Mouse (Mus musculus) bone marrow, adult 2 months (tissue): Measurements from ENCODE around the gene Mogs.

Source experiments
- CTCF ChIP-seq: fragments of 200-500 bp; IDR thresholded peaks from 2 replicates; pipeline ENCODE4 v1.5.1; 2011; ENCODE audit warnings: low read length, control low read depth; ENCODE audit not compliant: control insufficient read depth, insufficient read depth
- POLR2A ChIP-seq: fragments of 200-500 bp; IDR thresholded peaks from 2 replicates; pipeline ENCODE4 v1.6.1; 2011; ENCODE audit warnings: low read depth, mild to moderate bottlenecking, control low read depth, low read length, borderline replicate concordance; ENCODE audit not compliant: control insufficient read depth

GRCm38 (mm10) chr6:83117616-83118015, 2.3 kb downstream of the Mogs start:
- no peak for TF ChIP-seq CTCF
- TF ChIP-seq POLR2A: no peak
